Mouse (Mus musculus) forebrain, embryonic 11.5 days (tissue): ENCODE data around the gene Gpr107. TPM values are rescaled to one million over a fixed set of nuclear protein-coding genes. Genes with fewer than 3 reads are reported as not detected.
A peak's percentile ranks its signal among the peaks of the same experiment; 100 is the strongest.

Experiments
- ATAC-seq: fragments of 200-750 bp; cut with Nextera tagmentation; replicated peaks from 2 replicates; pipeline ENCODE4 v1.8.0; 2017; ENCODE audit warnings: moderate TSS enrichment; ENCODE audit not compliant: low FRiP score
- DNase-seq: peaks from one replicate; pipeline ENCODE4 v3.0.0-alpha.2; 2017; ENCODE audit warnings: low spot score
- H3K27ac ChIP-seq: fragments of 300-500 bp; sonication (generic); 2 replicates; pipeline ENCODE4 v1.5.1; 2014; ENCODE audit warnings: low read depth, low read length
- H3K27me3 ChIP-seq: fragments of 300-500 bp; sonication (generic); 2 replicates; pipeline ENCODE4 v1.6.1; 2014; ENCODE audit warnings: mild to moderate bottlenecking, low read length, mixed read lengths; ENCODE audit not compliant: control insufficient read depth, insufficient read depth
- H3K36me3 ChIP-seq: fragments of 300-500 bp; sonication (generic); 2 replicates; pipeline ENCODE4 v1.6.1; 2014; ENCODE audit warnings: mild to moderate bottlenecking, low read length, moderate library complexity, mixed read lengths; ENCODE audit not compliant: control insufficient read depth, insufficient read depth
- H3K4me1 ChIP-seq: fragments of 300-500 bp; sonication (generic); replicated peaks from 2 replicates; pipeline ENCODE4 v1.6.1; 2014; ENCODE audit warnings: low read length, mixed read lengths; ENCODE audit not compliant: control insufficient read depth, insufficient read depth
- H3K4me2 ChIP-seq: fragments of 300-500 bp; sonication (generic); 2 replicates; pipeline ENCODE4 v1.6.1; 2014; ENCODE audit warnings: low read depth, mild to moderate bottlenecking, low read length, moderate library complexity, mixed read lengths; ENCODE audit not compliant: severe bottlenecking
- H3K4me3 ChIP-seq: fragments of 300-500 bp; sonication (generic); 2 replicates; pipeline ENCODE4 v1.5.1; 2014; ENCODE audit warnings: low read depth, low read length
- H3K9ac ChIP-seq: fragments of 300-500 bp; sonication (generic); 2 replicates; pipeline ENCODE4 v1.6.1; 2014; ENCODE audit warnings: low read length
- H3K9me3 ChIP-seq: fragments of 300-500 bp; sonication (generic); 2 replicates; pipeline ENCODE4 v1.6.1; 2016; ENCODE audit warnings: low read length, mixed read lengths; ENCODE audit not compliant: control insufficient read depth
- WGBS: fragments of 180-500 bp; shearing (Covaris S2); extraction: QIAGEN DNeasy Blood & Tissue Kit; methylation state at CpG from one replicate; pipeline ENCODE4 v1.1.7; 2014; 5-methylcytosine and 5-hydroxymethylcytosine counted together
- polyA plus RNA-seq: library from polyadenylated mRNA; unstranded; fragments of >200 nt; fragmentation: Nextera tagmentation; extraction: Ambion mirVana; gene quantifications from 2 replicates; pipeline ENCODE4 v1.2.1, GENCODE M21; 2014

Gene Gpr107
- polyA plus RNA-seq, 1 experiment from 2014 or later: 30.7 TPM

GRCm38 (mm10) chr2:31245491-31246141 lies 93.5 kb downstream of the Gpr107 start, which contains the start of gene Ncs1:
Gene Ncs1, plus strand, starts transcription at chr2:31245823.
- peak; percentile 81 for ATAC-seq
- peaks cover 11% of the 10 kb centered on the region for H3K4me1 ChIP-seq
- DNase-seq: peak; percentile 83
- H3K9me3 ChIP-seq: no peaks in the 10 kb centered on the region
- peaks cover 6% of the 10 kb centered on the region for H3K27me3 ChIP-seq
- H3K36me3 ChIP-seq: no peaks in the 10 kb centered on the region
- H3K9ac ChIP-seq: peak within 1 kb of the TSS; percentile 97
- peak within 1 kb of the TSS; percentile 60 for H3K27ac ChIP-seq
- WGBS: under 1% methylated on average over 69 of the region's 89 CpGs
- H3K4me2 ChIP-seq: peak within 1 kb of the TSS; percentile 87
- peak within 1 kb of the TSS; percentile 85 for H3K4me3 ChIP-seq

GRCm38 (mm10) chr2:31246251-31246971 lies 94.3 kb downstream of the Gpr107 start:
- Histone ChIP-seq H3K27me3 (peaks cover 6% of the 10 kb centered on the region), H3K4me1 (peaks cover 11% of the 10 kb centered on the region), H3K36me3 (no peaks in the 10 kb centered on the region), H3K9me3 (no peaks in the 10 kb centered on the region), H3K4me3 (peak overlapping the region; percentile 85), H3K27ac (peak overlapping the region; percentile 60), H3K9ac (peak overlapping the region; percentile 97), H3K4me2 (peak overlapping the region; percentile 87)
- DNase-seq (peak; percentile 81), ATAC-seq (peak; percentile 60)
- 1% methylated on average over 35 of the region's 41 CpGs for WGBS

GRCm38 (mm10) chr2:31248856-31249255 lies 96.7 kb downstream of the Gpr107 start:
- ATAC-seq: no peak
- Histone ChIP-seq H3K9me3 (no peaks in the 10 kb centered on the region), H3K4me2 (no peak overlapping the region), H3K27ac (no peak overlapping the region), H3K36me3 (no peaks in the 10 kb centered on the region), H3K9ac (no peak overlapping the region), H3K27me3 (peaks cover 6% of the 10 kb centered on the region), H3K4me3 (no peak overlapping the region), H3K4me1 (peaks cover 11% of the 10 kb centered on the region)
- DNase-seq: no peak
- WGBS: 91% methylated on average over 6 of the region's 6 CpGs

- H3K27me3 ChIP-seq: no peaks in the 10 kb centered on the region
- WGBS: over 99% methylated on average over 4 of the region's 4 CpGs
Observed at GRCm38 (mm10) chr2:31252167-31252566, 100.1 kb downstream of the Gpr107 start.

GRCm38 (mm10) chr2:31253463-31253862 lies 101.3 kb downstream of the Gpr107 start:
- 0 out of 2 replicates have a peak, but pooled peaks have one; percentile 24 for ATAC-seq
- no peak overlapping the region for H3K27ac ChIP-seq
- no peak overlapping the region for H3K9ac ChIP-seq
- no peak overlapping the region for H3K4me2 ChIP-seq
- H3K9me3 ChIP-seq: no peaks in the 10 kb centered on the region
- peaks cover 22% of the 10 kb centered on the region for H3K4me1 ChIP-seq
- peak; percentile 69 for DNase-seq
- no peak overlapping the region for H3K4me3 ChIP-seq
- WGBS: 31% methylated on average over 3 of the region's 3 CpGs
- H3K27me3 ChIP-seq: no peaks in the 10 kb centered on the region
- no peaks in the 10 kb centered on the region for H3K36me3 ChIP-seq

More at GRCm38 (mm10) chr2:31252167-31252566, 100.1 kb downstream of the Gpr107 start:
- ATAC-seq: no peak
- no peaks in the 10 kb centered on the region for H3K36me3 ChIP-seq
- no peaks in the 10 kb centered on the region for H3K9me3 ChIP-seq
- H3K4me3 ChIP-seq: no peak overlapping the region
- no peak overlapping the region for H3K9ac ChIP-seq
- no peak for DNase-seq
- H3K27ac ChIP-seq: no peak overlapping the region
- H3K4me2 ChIP-seq: no peak overlapping the region
- H3K4me1 ChIP-seq: peaks cover 18% of the 10 kb centered on the region

- 88% methylated on average over 3 of the region's 3 CpGs for WGBS
- peaks cover 26% of the 10 kb centered on the region for H3K4me1 ChIP-seq
- no peak overlapping the region for H3K4me3 ChIP-seq
- H3K9me3 ChIP-seq: no peaks in the 10 kb centered on the region
- no peak overlapping the region for H3K9ac ChIP-seq
- H3K4me2 ChIP-seq: no peak overlapping the region
- no peaks in the 10 kb centered on the region for H3K36me3 ChIP-seq
- ATAC-seq (no peak), DNase-seq (no peak)
- no peaks in the 10 kb centered on the region for H3K27me3 ChIP-seq
- no peak overlapping the region for H3K27ac ChIP-seq
Observed at GRCm38 (mm10) chr2:31254806-31255205, 102.7 kb downstream of the Gpr107 start.

- Histone ChIP-seq H3K27ac (no peak overlapping the region), H3K36me3 (no peaks in the 10 kb centered on the region), H3K9ac (peak overlapping the region; percentile 14; the same call in 1 of the 2 replicates), H3K27me3 (no peaks in the 10 kb centered on the region), H3K4me2 (peak overlapping the region; percentile 24; the same call in 1 of the 2 replicates), H3K9me3 (no peaks in the 10 kb centered on the region), H3K4me1 (peaks cover 26% of the 10 kb centered on the region), H3K4me3 (no peak overlapping the region)
- DNase-seq (peak; percentile 77), ATAC-seq (0 out of 2 replicates have a peak, but pooled peaks have one; percentile 7)
- 24% methylated on average over 21 of the region's 21 CpGs for WGBS
Observed at GRCm38 (mm10) chr2:31255952-31256938, 104.1 kb downstream of the Gpr107 start.

- Histone ChIP-seq H3K36me3 (no peaks in the 10 kb centered on the region), H3K4me2 (no peak overlapping the region), H3K27me3 (no peaks in the 10 kb centered on the region), H3K27ac (no peak overlapping the region), H3K4me3 (no peak overlapping the region), H3K9me3 (no peaks in the 10 kb centered on the region), H3K9ac (no peak overlapping the region; the same call in 1 of the 2 replicates), H3K4me1 (peaks cover 26% of the 10 kb centered on the region)
- 71% methylated on average over 6 of the region's 6 CpGs for WGBS
- ATAC-seq (no peak), DNase-seq (no peak)
Observed at GRCm38 (mm10) chr2:31257096-31257495, 105.0 kb downstream of the Gpr107 start.
